ENCODE assay signal across 10 mouse cellular contexts in genomic region chr11:113785406-113786171, GRCm38 (mm10). TPM values are rescaled to one million over a fixed set of nuclear protein-coding genes. Genes with fewer than 3 reads are reported as not detected.
DNase-seq lines count a peak whose midpoint lies in the region; ATAC-seq and TF ChIP-seq lines count a peak whose summit lies in the region.
"Had no signal": no experiment of that assay in that cellular context is flagged by ENCODE, and none has a peak within 500 bp of the region (broad histone marks: within the 10 kb centered on the region; RNA-seq: fewer than 3 reads in every experiment).

No protein-coding gene starts in this region.

- peak overlapping the region; percentile 58 for H3K4me2 ChIP-seq in forebrain, embryonic 13.5 days
- H3K4me2 ChIP-seq in lung, embryonic 16.5 days (ENCODE audit: low read depth, low read length): peak overlapping the region; percentile 49

- no peak overlapping the region for H3K4me3 ChIP-seq in kidney, adult 2 months (ENCODE audit: insufficient read depth, low read depth, low read length)
- peak overlapping the region; percentile 32 for H3K4me3 ChIP-seq in forebrain, embryonic 13.5 days
- peak overlapping the region; percentile 35 for H3K4me3 ChIP-seq in lung, embryonic 16.5 days (ENCODE audit: low read length)
- H3K4me3 ChIP-seq: megakaryocyte, embryonic 14.5 days had no signal

- no peaks in the 10 kb centered on the region for H3K27me3 ChIP-seq in kidney, adult 2 months (replicated peaks; ENCODE audit: control insufficient read depth, insufficient read depth, low read length)
- no peaks in the 10 kb centered on the region for H3K27me3 ChIP-seq in forebrain, embryonic 13.5 days
- H3K27me3 ChIP-seq in lung, embryonic 16.5 days (ENCODE audit: control insufficient read depth, insufficient read depth, low read depth, low read length): no peaks in the 10 kb centered on the region
- H3K27me3 ChIP-seq: Patski had no signal

- peak; percentile 57 for DNase-seq in kidney, adult 2 months
- no peak for DNase-seq in kidney, adult 18-20 months
- DNase-seq in heart, postnatal 14 days: peak; percentile 68 to 70
- DNase-seq in layer of hippocampus, postnatal 10 days (ENCODE audit: low spot score in 2 of 2): peak; percentile 69 to 78
- DNase-seq in right cerebral cortex, adult 18-20 months: peak; percentile 54
- no peak for DNase-seq in spleen, postnatal 14 days (ENCODE audit: low spot score in 2 of 2)

- no peaks in the 10 kb centered on the region for H3K4me1 ChIP-seq in kidney, adult 2 months (ENCODE audit: control insufficient read depth, insufficient read depth, low read length)
- H3K4me1 ChIP-seq in forebrain, embryonic 13.5 days: peaks cover 59% of the 10 kb centered on the region
- H3K4me1 ChIP-seq in lung, embryonic 16.5 days (replicated peaks; ENCODE audit: control insufficient read depth, insufficient read depth, low read length): peaks cover 63% of the 10 kb centered on the region

- intact Hi-C loops in heart, postnatal 14 days (cut with DNase I): no loop called here

- peak overlapping the region; percentile 64 for H3K9ac ChIP-seq in forebrain, embryonic 13.5 days
- H3K9ac ChIP-seq in lung, embryonic 16.5 days (ENCODE audit: low read length): peak overlapping the region; percentile 43

- no peaks in the 10 kb centered on the region for H3K36me3 ChIP-seq in kidney, adult 2 months (ENCODE audit: control insufficient read depth, insufficient read depth, low read length)
- H3K36me3 ChIP-seq in forebrain, embryonic 13.5 days (ENCODE audit: poor library complexity, severe bottlenecking): no peaks in the 10 kb centered on the region
- no peaks in the 10 kb centered on the region for H3K36me3 ChIP-seq in lung, embryonic 16.5 days (ENCODE audit: control insufficient read depth, insufficient read depth, low read length)

- peak; percentile 92 for ATAC-seq in forebrain, embryonic 13.5 days
- ATAC-seq in lung, embryonic 16.5 days (ENCODE audit: low read depth): peak; percentile 79
- ATAC-seq: Patski had no signal

- no peak for TF ChIP-seq POLR2A in kidney, adult 2 months (IDR thresholded peaks at IDR 0.05; ENCODE audit: low read depth, low read length)

- WGBS in kidney, adult 2 months: 36% methylated on average over 19 of the region's 19 CpGs
- WGBS in forebrain, embryonic 13.5 days: under 1% methylated on average over 19 of the region's 19 CpGs
- WGBS in lung, embryonic 16.5 days: 5% methylated on average over 19 of the region's 19 CpGs

- H3K9me3 ChIP-seq in forebrain, embryonic 13.5 days (replicated peaks): no peaks in the 10 kb centered on the region
- H3K9me3 ChIP-seq in lung, embryonic 16.5 days (ENCODE audit: control insufficient read depth, low read length): no peaks in the 10 kb centered on the region
- H3K9me3 ChIP-seq: megakaryocyte, embryonic 14.5 days had no signal

- peak overlapping the region; percentile 59; the same call in 1 of the 2 replicates for H3K27ac ChIP-seq in kidney, adult 2 months (ENCODE audit: insufficient read depth, low read depth, low read length)
- peak overlapping the region; percentile 98 for H3K27ac ChIP-seq in forebrain, embryonic 13.5 days
- H3K27ac ChIP-seq in lung, embryonic 16.5 days (ENCODE audit: low read length): peak overlapping the region; percentile 94

- TF ChIP-seq CTCF in kidney, adult 2 months (conservative IDR thresholded peaks at IDR 0.05; ENCODE audit: insufficient read depth, insufficient read length, low read depth, low read length): no peak

RNA-seq across cellular contexts. Expression of gene Cdc42ep4, which starts 33.9 kb away (rescaled TPM):
- polyA plus RNA-seq in kidney, adult 2 months (2012; rRNA removed): 18.0 and 18.2 TPM in 2 replicates
- polyA plus RNA-seq in forebrain, embryonic 13.5 days (2015; fragmentation: Nextera tagmentation; extraction: Ambion mirVana): 89.8 and 98.0 TPM in 2 replicates
- 10 to 100 TPM; 30.9 to 33.4 TPM for total RNA-seq in heart, postnatal 14 days (2021)
- total RNA-seq in layer of hippocampus, postnatal 10 days (2021): 10 to 100 TPM; 43.2 to 47.6 TPM
- 129 and 130 TPM in 2 replicates for polyA plus RNA-seq in lung, embryonic 16.5 days (2015; fragmentation: Nextera tagmentation; extraction: Ambion mirVana)

Comparison
In these comparisons a context has a peak if more than half of its experiments do, and no peak if none do; other contexts are left out.
1. DNase-seq: peak in kidney, adult 2 months (single experiment), heart, postnatal 14 days (2 of 2), layer of hippocampus, postnatal 10 days (2 of 2) and right cerebral cortex, adult 18-20 months (single experiment); none in kidney, adult 18-20 months (single experiment) and spleen, postnatal 14 days (0 of 2).
2. Peak in every context shown above with its lines, with median percentiles within 50 percentile points of each other: H3K27ac ChIP-seq.